Mouse (Mus musculus) megakaryocyte, embryonic 14.5 days (primary cell): ENCODE data around the gene Gm11042.

Source experiments
- FLI1 ChIP-seq: IDR thresholded peaks from 2 replicates; pipeline ENCODE4 v1.6.1; 2012; ENCODE audit warnings: low read length, inconsistent platforms, mixed read lengths
- GATA1 ChIP-seq: IDR thresholded peaks from 3 replicates; pipeline ENCODE4 v1.6.1; 2012; ENCODE audit warnings: mixed read lengths, low read length, inconsistent platforms, borderline replicate concordance

DNA sequence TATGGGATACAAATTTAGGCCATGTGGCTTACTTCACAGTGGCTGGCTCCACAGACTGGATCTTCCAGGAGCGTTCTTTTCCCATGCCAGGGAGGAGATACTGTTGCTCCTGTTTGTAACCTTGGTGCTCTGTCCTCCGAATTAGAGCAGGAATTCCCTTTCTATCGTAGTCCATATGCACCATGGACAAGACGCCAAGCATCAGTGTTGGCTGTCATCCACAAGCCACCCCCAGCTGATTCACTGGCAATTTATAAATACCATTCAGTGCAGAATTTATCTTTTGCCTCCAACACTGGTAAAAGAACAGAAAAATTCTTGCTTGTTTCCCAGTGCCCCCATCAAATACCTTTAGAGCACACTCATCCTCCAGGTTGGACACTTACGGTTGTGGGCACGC is 13.6 kb upstream of the Gm11042 start:
- TF ChIP-seq GATA1 (no peak), FLI1 (no peak)
